Mouse (Mus musculus): ENCODE results near the gene Ascc1. TPM values are rescaled to one million over a fixed set of nuclear protein-coding genes. Genes with fewer than 3 reads are reported as not detected.

The Ascc1 gene
- polyA plus RNA-seq, 1 experiment from 2014 or later: 35.8 TPM

DNA sequence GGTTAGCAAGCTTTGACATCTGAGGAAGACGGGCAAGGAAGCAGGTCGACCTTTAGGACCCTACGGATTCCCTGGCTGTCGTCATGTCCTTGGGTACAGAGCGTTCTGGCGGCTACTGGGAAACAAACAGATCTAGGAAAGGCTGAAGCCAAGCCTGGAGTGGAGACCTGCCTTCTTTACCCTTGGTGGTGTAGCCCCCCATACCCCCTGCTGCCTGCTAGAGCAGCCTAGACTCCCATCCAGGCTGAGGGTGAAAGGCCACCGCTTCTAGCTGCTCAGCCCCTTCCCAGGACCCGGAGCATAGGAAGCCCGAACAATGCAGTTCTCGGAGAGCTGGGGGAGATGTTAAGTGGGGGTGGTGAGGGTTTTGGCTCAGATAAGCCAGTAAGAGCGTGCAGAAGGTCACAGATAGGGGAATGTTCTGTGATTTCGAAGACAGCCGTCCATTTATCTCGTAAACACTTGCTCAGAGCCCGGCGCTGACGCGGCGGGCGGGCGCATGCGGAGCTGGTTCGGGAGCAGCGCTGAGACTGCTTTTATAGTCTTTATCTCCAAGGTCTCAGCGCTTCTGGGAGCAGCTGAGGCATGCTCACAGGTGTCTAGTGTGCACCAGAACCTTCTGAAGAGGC, 32.7 kb upstream of the Ascc1 start:
- under 1% methylated on average over 25 of the region's 25 CpGs for WGBS
- Histone ChIP-seq H3K36me3 (no peaks in the 10 kb centered on the region), H3K4me1 (replicated peaks) (peaks cover 64% of the 10 kb centered on the region), H3K4me3 (peak overlapping the region; percentile 71), H3K9me3 (no peaks in the 10 kb centered on the region), H3K27me3 (ENCODE audit: insufficient read depth, poor library complexity, severe bottlenecking) (peaks cover 9% of the 10 kb centered on the region), H3K27ac (peak overlapping the region; percentile 98)
- DNase-seq (ENCODE audit: low spot score): peak; percentile 80

DNA sequence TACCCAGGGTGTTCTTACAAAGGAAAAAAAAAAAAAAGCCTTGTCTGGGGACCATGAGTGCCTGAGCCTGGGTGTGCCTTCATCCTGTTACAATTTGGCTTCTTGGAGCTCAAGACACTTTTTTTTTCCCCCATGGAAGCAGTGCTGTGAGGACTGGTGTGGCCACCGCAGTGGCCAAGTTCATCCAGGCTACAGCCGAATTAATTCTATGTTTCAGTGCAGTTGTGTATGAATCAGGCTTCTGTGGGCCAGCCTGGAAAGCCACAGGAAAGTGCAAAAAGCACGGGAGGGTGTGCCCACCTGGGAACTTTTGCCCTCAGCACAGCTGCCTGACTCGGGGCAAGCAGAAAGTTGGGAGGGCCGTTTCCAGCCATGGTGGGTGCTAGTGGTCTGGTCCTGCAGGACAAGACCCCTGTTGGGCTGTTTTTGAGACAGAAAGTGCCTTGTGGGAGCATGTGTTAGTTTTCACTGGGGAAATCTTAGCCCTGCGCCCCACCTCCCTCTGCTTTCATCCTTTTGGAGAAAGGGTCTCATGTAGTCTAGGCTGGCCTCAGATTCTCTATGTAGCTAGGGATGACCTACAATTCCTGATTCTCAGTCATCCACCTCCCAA, 32.0 kb upstream of the Ascc1 start:
- H3K27me3 ChIP-seq (ENCODE audit: insufficient read depth, poor library complexity, severe bottlenecking): peaks cover 9% of the 10 kb centered on the region
- H3K27ac ChIP-seq: peak overlapping the region; percentile 98
- H3K36me3 ChIP-seq: no peaks in the 10 kb centered on the region
- H3K4me1 ChIP-seq (replicated peaks): peaks cover 60% of the 10 kb centered on the region
- H3K9me3 ChIP-seq: no peaks in the 10 kb centered on the region
- peak; percentile 22 for DNase-seq (ENCODE audit: low spot score)
- H3K4me3 ChIP-seq: peak overlapping the region; percentile 71
- WGBS: 24% methylated on average over 6 of the region's 6 CpGs

DNA sequence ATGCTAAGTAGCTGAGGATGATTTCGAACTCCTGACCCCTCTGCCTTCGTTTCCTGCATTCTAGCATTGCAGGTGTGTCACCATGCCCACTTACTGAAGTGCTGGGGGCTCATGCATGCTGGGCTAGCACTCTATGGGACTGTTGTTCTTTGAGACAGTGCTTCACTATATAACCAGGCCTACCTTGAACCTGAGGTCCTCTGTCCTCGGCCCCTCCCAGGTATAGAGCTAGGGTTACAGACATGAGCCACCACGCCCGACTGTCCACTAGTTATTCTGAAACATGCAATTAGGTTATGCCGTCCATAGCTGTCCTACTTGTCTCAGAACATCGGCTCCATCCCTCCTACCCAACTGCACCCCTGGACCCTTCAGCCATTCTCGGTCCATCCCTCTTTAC, 30.8 kb upstream of the Ascc1 start:
- no peak overlapping the region for H3K4me3 ChIP-seq
- no peaks in the 10 kb centered on the region for H3K36me3 ChIP-seq
- peaks cover 50% of the 10 kb centered on the region for H3K4me1 ChIP-seq (replicated peaks)
- no peaks in the 10 kb centered on the region for H3K9me3 ChIP-seq
- DNase-seq (ENCODE audit: low spot score): no peak
- H3K27ac ChIP-seq: peak overlapping the region; percentile 29; the same call in 1 of the 2 replicates
- 93% methylated on average over 8 of the region's 8 CpGs for WGBS
- H3K27me3 ChIP-seq (ENCODE audit: insufficient read depth, poor library complexity, severe bottlenecking): peaks cover 9% of the 10 kb centered on the region

DNA sequence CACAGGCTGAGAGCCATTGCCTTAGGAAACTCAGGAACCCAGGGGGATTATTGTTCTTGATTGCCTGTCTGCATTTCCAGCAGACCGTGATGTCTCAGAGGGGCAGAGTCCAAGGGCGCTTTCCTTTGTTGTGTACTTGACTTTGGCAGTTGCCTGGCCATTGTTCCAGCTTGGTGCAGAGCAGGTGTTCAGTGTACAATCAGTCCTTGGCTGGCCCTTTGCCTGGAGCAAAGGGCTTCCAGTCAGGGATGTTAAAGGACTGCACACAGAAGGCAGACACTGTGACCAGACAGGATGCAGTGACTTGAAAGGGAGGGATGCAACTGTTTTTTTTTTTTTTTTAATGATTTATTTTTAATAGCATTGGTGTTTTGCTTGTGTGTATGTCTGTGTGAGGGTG, 30.1 kb upstream of the Ascc1 start:
- H3K9me3 ChIP-seq: no peaks in the 10 kb centered on the region
- DNase-seq (ENCODE audit: low spot score): peak; percentile 25
- 61% methylated on average over 2 of the region's 2 CpGs for WGBS
- H3K27me3 ChIP-seq (ENCODE audit: insufficient read depth, poor library complexity, severe bottlenecking): peaks cover 9% of the 10 kb centered on the region
- no peak overlapping the region for H3K4me3 ChIP-seq
- peaks cover 50% of the 10 kb centered on the region for H3K4me1 ChIP-seq (replicated peaks)
- peak overlapping the region; percentile 84 for H3K27ac ChIP-seq
- H3K36me3 ChIP-seq: no peaks in the 10 kb centered on the region

DNA sequence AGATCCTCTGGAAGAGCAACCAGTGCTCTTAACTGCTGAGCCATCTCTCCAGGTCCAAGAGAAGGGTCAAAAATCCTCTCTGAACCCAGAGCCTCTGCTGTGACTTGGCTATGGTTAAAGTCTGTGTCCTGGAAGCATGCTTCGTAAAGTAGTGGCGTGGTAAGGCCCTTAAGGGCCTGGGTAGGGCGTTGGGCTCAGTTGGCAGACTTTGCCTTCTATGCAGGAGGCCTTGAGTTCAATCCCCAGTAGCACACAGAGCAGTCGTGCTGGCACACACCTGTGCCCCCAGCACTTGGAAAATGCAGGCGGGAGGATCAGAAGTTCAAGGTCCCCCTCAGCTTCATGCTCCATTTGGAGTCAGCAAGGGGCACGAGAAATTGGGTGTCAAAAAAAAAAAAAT, 29.6 kb upstream of the Ascc1 start:
- WGBS: 83% methylated on average over 6 of the region's 6 CpGs
- no peaks in the 10 kb centered on the region for H3K36me3 ChIP-seq
- peaks cover 9% of the 10 kb centered on the region for H3K27me3 ChIP-seq (ENCODE audit: insufficient read depth, poor library complexity, severe bottlenecking)
- no peaks in the 10 kb centered on the region for H3K9me3 ChIP-seq
- no peak for DNase-seq (ENCODE audit: low spot score)
- H3K4me1 ChIP-seq (replicated peaks): peaks cover 50% of the 10 kb centered on the region
- no peak overlapping the region for H3K4me3 ChIP-seq
- peak overlapping the region; percentile 84 for H3K27ac ChIP-seq

DNA sequence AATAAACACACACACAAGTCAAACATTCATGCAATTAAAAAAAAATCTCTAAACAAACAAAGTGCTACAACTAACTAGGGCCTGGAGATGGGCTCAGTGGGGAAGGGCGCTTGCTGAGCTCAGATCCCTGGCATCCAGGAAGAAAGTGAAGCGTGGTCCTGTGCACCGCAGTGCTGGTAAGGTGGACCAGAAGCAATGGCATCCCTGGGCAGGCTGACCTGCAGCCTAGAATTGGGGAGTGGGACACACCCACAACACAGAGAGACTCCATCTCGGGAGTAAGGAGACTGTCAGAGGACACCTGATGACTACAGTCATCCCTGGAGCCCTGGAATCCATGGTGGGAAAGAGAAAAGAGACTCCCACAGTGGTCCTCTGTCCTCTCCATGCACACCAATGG, 29.2 kb upstream of the Ascc1 start:
- Histone ChIP-seq H3K4me3 (no peak overlapping the region), H3K27ac (peak overlapping the region; percentile 84; the same call in 1 of the 2 replicates), H3K9me3 (no peaks in the 10 kb centered on the region), H3K4me1 (replicated peaks) (peaks cover 50% of the 10 kb centered on the region), H3K27me3 (ENCODE audit: insufficient read depth, poor library complexity, severe bottlenecking) (peaks cover 9% of the 10 kb centered on the region), H3K36me3 (no peaks in the 10 kb centered on the region)
- no peak for DNase-seq (ENCODE audit: low spot score)
- 84% methylated on average over 4 of the region's 4 CpGs for WGBS

DNA sequence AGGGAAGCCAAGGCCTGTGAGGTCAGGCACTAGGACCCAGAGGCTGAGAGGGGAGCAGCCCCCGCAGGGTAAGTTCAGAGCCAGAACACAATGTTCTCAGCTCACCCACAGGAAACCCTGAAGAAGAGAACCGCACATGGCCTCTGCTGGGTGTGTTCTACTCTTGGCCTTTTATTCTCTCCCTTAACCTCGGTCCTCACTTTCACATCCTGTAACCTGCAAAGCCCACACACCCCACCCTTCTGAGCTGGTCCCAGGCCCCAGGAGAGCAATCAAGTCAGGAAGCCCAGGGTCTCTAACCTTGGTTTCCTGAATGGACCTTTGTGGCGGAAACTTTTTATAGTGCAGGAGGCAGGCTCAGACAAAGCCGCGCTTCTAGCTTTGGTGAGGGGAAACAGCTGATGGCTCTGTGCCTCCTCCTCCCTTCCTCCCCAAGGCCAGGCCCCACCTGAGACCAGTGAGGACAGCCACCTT, 28.4 kb upstream of the Ascc1 start:
- DNase-seq (ENCODE audit: low spot score): peak; percentile 54
- peaks cover 9% of the 10 kb centered on the region for H3K27me3 ChIP-seq (ENCODE audit: insufficient read depth, poor library complexity, severe bottlenecking)
- 10% methylated on average over 6 of the region's 6 CpGs for WGBS
- no peaks in the 10 kb centered on the region for H3K36me3 ChIP-seq
- H3K27ac ChIP-seq: peak overlapping the region; percentile 84
- H3K9me3 ChIP-seq: no peaks in the 10 kb centered on the region
- no peak overlapping the region for H3K4me3 ChIP-seq
- H3K4me1 ChIP-seq (replicated peaks): peaks cover 57% of the 10 kb centered on the region

DNA sequence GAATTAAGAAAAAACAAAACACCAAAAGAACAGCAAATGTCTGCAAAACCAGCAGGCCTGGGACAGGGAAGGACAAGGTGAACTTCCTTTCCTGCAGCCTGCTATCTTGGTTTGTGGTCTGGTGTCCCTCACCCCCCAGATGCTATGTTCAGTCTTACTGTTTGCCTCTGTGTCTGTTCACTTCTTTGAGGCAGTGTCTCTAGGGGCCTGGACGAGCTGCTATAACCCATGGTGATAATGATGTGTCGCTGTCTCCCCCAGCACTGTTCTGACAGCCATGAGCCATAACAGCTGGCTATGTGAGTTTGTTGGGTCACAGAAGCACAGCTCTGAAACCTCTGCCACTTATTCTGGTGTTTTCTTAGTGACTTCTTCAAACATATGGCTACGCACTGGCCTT, 27.8 kb upstream of the Ascc1 start:
- DNase-seq (ENCODE audit: low spot score): no peak
- no peak overlapping the region for H3K4me3 ChIP-seq
- H3K4me1 ChIP-seq (replicated peaks): peaks cover 57% of the 10 kb centered on the region
- 71% methylated on average over 3 of the region's 3 CpGs for WGBS
- no peaks in the 10 kb centered on the region for H3K9me3 ChIP-seq
- H3K27me3 ChIP-seq (ENCODE audit: insufficient read depth, poor library complexity, severe bottlenecking): peaks cover 9% of the 10 kb centered on the region
- H3K27ac ChIP-seq: peak overlapping the region; percentile 84
- no peaks in the 10 kb centered on the region for H3K36me3 ChIP-seq

DNA sequence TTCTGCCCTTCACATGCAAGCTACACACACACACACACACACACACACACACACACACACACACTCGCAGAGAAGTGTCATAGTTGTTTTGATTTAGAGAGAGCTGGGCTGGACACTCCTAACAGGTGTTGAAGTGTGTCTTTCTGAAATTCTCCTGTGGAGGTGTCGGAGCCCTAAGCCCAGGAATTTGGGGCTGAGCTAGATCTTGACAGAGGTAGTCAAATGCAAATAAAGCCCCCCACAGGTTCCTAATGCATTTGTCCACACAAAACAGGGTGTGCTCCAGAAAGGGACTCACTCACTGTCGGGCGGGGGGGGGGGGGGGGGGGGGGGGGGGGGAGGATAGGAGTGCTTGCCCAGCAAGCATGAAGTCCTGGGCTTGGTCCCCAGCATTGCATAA, 25.5 kb upstream of the Ascc1 start:
- DNase-seq (ENCODE audit: low spot score): no peak
- Histone ChIP-seq H3K27ac (no peak overlapping the region), H3K9me3 (no peaks in the 10 kb centered on the region), H3K36me3 (0 out of 2 replicates have a peak, but pooled peaks cover 3% of the 10 kb centered on the region), H3K27me3 (ENCODE audit: insufficient read depth, poor library complexity, severe bottlenecking) (no peaks in the 10 kb centered on the region), H3K4me1 (replicated peaks) (peaks cover 38% of the 10 kb centered on the region), H3K4me3 (no peak overlapping the region)
- 33% methylated on average over 4 of the region's 4 CpGs for WGBS

DNA sequence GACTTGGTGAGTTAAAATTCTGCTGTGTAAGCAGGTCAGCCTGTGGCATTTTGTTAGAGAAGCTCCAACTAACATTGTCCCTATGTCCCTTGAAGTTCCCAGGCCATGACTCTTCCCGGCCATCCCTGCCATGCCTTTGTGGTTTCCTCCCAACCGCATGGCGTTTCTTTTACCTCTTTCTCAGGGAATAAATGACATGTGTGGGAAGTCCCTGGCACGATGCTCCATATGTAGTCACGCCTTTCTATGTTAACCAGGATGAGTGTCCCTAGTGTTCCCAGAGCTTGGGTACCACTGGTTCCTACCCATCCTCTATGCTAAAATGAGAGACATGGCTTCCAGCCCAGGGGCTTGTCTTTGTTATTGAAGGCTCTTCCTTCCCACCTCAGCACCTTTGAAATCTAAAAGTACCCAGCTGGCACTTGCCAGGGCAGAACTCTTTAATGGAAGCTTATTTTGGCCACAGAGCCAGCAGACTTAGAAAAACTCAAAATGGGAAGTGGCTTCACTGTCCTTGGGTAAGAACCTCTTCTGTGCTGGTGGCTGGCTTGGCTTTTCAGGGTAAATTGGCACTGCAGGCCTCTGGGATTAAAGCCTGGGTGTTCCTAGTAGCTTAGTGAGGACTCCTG, 24.8 kb upstream of the Ascc1 start:
- 90% methylated on average over 5 of the region's 5 CpGs for WGBS

DNA sequence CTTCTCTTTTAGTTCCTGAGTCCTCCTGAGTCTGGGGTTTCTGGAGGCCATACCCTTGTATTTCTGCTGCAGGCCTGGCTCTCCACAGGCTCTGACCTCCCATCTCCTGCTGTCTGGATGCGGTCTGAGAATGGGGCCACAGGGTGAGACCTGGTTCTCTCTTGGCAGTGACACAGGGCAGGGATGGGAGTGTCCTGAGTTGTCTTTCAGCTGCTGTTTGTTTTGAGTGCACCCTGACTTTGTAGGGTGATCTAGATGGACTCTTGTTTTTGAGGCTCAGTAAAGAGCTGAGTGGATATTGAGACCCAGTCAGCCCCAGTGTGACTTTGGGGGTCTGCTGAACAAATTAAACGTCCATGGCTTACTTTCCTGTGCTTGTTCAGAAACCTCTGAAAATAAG, 24.2 kb upstream of the Ascc1 start:
- no peak for DNase-seq (ENCODE audit: low spot score)
- 82% methylated on average over 2 of the region's 2 CpGs for WGBS
- no peak overlapping the region for H3K4me3 ChIP-seq
- H3K9me3 ChIP-seq: no peaks in the 10 kb centered on the region
- H3K27ac ChIP-seq: peak overlapping the region; percentile 74
- 0 out of 2 replicates have a peak, but pooled peaks cover 3% of the 10 kb centered on the region for H3K36me3 ChIP-seq
- H3K4me1 ChIP-seq (replicated peaks): peaks cover 29% of the 10 kb centered on the region
- no peaks in the 10 kb centered on the region for H3K27me3 ChIP-seq (ENCODE audit: insufficient read depth, poor library complexity, severe bottlenecking)

More for the DNA sequence above, 24.8 kb upstream of the Ascc1 start:
- no peak for DNase-seq (ENCODE audit: low spot score)
- Histone ChIP-seq H3K27me3 (ENCODE audit: insufficient read depth, poor library complexity, severe bottlenecking) (no peaks in the 10 kb centered on the region), H3K9me3 (no peaks in the 10 kb centered on the region), H3K4me1 (replicated peaks) (peaks cover 33% of the 10 kb centered on the region), H3K27ac (peak overlapping the region; percentile 74; the same call in 1 of the 2 replicates), H3K4me3 (no peak overlapping the region), H3K36me3 (0 out of 2 replicates have a peak, but pooled peaks cover 3% of the 10 kb centered on the region)

DNA sequence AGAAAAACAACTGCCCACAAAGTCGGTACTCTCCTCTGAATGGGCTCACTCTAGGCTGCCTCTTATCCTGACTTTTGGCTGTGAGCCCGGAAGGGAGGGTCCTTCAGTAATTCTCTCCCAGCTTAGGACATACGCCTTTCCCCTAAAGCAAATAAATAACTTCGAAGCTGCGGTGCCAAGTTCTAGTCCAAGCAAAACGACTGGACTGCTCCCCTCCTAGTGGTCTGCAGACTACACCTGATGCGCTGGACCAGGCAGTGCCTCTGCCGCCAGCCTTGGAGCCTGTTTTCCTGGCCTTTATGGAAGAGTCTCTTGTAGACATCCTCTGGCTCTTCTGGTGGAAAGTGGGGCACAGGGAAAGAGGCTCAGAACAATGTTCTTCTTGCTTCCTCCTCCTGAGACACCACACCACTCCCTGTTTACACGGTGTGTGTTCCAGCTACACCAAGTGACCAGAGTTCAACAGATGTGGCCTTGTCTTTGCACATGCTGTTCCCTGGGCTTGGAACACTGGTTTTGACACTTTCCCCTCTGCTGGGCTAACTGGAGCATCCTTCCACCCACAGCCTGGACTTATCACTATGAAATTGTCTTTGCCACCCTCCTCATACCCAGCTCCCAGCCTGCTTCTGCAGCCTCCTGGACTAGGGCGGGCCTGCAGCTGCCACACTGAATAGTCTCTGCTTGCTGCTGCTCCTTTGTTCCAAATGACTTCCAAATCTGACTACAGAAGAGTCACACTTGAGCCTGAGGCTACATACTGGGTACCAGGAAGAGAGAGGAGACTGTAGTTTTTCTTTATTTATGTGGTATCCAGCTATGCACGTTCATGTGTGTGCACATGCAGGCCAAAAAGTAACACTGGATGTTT, 23.5 kb upstream of the Ascc1 start:
- no peak for DNase-seq (ENCODE audit: low spot score)
- Histone ChIP-seq H3K27ac (peak overlapping the region; percentile 74), H3K36me3 (peaks cover 3% of the 10 kb centered on the region; the same call in 1 of the 2 replicates), H3K9me3 (no peaks in the 10 kb centered on the region), H3K4me1 (replicated peaks) (peaks cover 22% of the 10 kb centered on the region), H3K4me3 (no peak overlapping the region), H3K27me3 (ENCODE audit: insufficient read depth, poor library complexity, severe bottlenecking) (no peaks in the 10 kb centered on the region)
- WGBS: 74% methylated on average over 11 of the region's 11 CpGs

Data from hindbrain, embryonic 10.5 days (tissue).